Mouse (Mus musculus) cerebellum, adult 2 months (tissue): ENCODE data around the gene Gcfc2.

Experiments
- CTCF ChIP-seq: fragments of 200-500 bp; IDR thresholded peaks from 2 replicates; pipeline ENCODE4 v1.5.1; 2011; ENCODE audit warnings: low read depth, mild to moderate bottlenecking, control low read depth, low read length, moderate library complexity, borderline replicate concordance; ENCODE audit not compliant: insufficient read depth
- POLR2A ChIP-seq: fragments of 200-500 bp; IDR thresholded peaks from 2 replicates; pipeline ENCODE4 v1.6.1; 2011; ENCODE audit warnings: low read length, control low read depth, borderline replicate concordance; ENCODE audit not compliant: insufficient read depth

- TF ChIP-seq CTCF: no peak
- no peak for TF ChIP-seq POLR2A
Observed at GRCm38 (mm10) chr6:81946906-81947305, 23.4 kb downstream of the Gcfc2 start.
